Mouse (Mus musculus): ENCODE measurements around the gene Angptl1.

DNA sequence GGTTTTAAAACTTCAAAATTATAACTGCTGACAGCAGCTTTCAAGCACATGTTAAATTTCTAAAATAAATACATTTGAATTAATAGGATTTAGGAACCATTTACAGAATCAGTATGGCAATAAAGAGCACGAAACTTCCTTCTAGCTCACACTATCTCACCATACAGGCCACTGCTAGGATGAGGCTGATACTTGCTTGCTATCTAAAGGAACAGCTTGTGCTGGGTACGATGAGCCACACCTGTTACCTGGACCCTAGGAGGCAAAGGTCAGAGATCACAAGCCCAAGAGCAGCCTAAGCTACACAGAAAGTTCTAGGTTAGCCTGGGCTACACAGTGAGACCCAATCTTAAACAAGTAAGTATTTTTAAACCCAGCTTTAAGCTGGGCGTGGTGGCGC, 70.9 kb downstream of the Angptl1 start:
- TF ChIP-seq POLR2A (IDR thresholded peaks at IDR 0.05; ENCODE audit: low read depth, low read length) (no peak), CTCF (conservative IDR thresholded peaks at IDR 0.05; ENCODE audit: insufficient read depth, insufficient read length, low read depth, low read length) (no peak)
